In the genomic region with DNA sequence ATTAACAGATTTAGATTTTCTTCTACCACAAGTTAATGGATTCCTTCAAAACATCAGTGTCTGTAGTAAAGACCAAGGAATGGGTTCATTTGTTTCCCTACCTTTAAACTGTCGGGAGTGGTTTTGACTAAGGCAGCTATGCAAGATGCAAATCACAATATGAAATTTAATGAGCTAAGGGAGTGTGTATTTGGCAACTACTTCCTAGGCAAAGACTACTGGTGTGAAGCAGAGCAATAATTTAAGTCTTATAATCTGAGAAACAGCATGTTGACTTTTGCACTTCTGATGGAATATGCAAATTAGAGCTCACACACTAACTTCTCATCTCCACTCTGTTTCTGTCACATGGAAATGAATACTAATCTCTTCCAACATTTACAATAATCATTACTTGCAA, we compare ENCODE assay signal across 27 mouse cellular contexts.
"Had no signal": no experiment of that assay in that cellular context is flagged by ENCODE, and none has a peak within 500 bp of the region (broad histone marks: within the 10 kb centered on the region; RNA-seq: fewer than 3 reads in every experiment).

No protein-coding gene starts in this region.

- H3K9me3 ChIP-seq: heart, embryonic 13.5 days; heart, embryonic 15.5 days; hindbrain, embryonic 13.5 days; hindbrain, embryonic 15.5 days; kidney, embryonic 15.5 days; limb, embryonic 10.5 days; limb, embryonic 12.5 days; liver, embryonic 13.5 days; liver, embryonic 15.5 days had no signal

- H3K4me1 ChIP-seq: heart, embryonic 13.5 days; heart, embryonic 15.5 days; hindbrain, embryonic 13.5 days; hindbrain, embryonic 15.5 days; kidney, embryonic 15.5 days; limb, embryonic 10.5 days; limb, embryonic 12.5 days; liver, embryonic 13.5 days; liver, embryonic 15.5 days had no signal

- H3K4me2 ChIP-seq: heart, embryonic 11.5 days; heart, embryonic 13.5 days; heart, embryonic 15.5 days; hindbrain, embryonic 13.5 days; hindbrain, embryonic 15.5 days; kidney, embryonic 15.5 days; limb, embryonic 12.5 days; liver, embryonic 11.5 days; liver, embryonic 13.5 days; liver, embryonic 15.5 days had no signal

- H3K4me3 ChIP-seq: heart, adult 2 months; heart, embryonic 13.5 days; heart, embryonic 15.5 days; hindbrain, embryonic 13.5 days; hindbrain, embryonic 15.5 days; kidney, embryonic 15.5 days; left cerebral cortex, adult 2 months; limb, embryonic 10.5 days; limb, embryonic 12.5 days; liver, embryonic 13.5 days; liver, embryonic 15.5 days had no signal

- H3K27me3 ChIP-seq: heart, embryonic 13.5 days; heart, embryonic 15.5 days; hindbrain, embryonic 13.5 days; hindbrain, embryonic 15.5 days; kidney, embryonic 15.5 days; limb, embryonic 12.5 days; liver, embryonic 13.5 days; liver, embryonic 15.5 days had no signal

- H3K36me3 ChIP-seq: heart, embryonic 13.5 days; heart, embryonic 15.5 days; hindbrain, embryonic 13.5 days; hindbrain, embryonic 15.5 days; kidney, embryonic 15.5 days; limb, embryonic 10.5 days; limb, embryonic 12.5 days; liver, embryonic 13.5 days; liver, embryonic 15.5 days had no signal

- H3K27ac ChIP-seq: heart, adult 2 months; heart, embryonic 13.5 days; heart, embryonic 15.5 days; hindbrain, embryonic 13.5 days; hindbrain, embryonic 15.5 days; hindbrain, postnatal 0 days; kidney, embryonic 15.5 days; kidney, postnatal 0 days; left cerebral cortex, adult 2 months; limb, embryonic 10.5 days; limb, embryonic 12.5 days; liver, embryonic 13.5 days; liver, embryonic 15.5 days had no signal

- ATAC-seq: hindbrain, postnatal 0 days; intestine, embryonic 16.5 days had no signal

- H3K9ac ChIP-seq: heart, embryonic 13.5 days; heart, embryonic 15.5 days; hindbrain, embryonic 13.5 days; hindbrain, embryonic 15.5 days; kidney, embryonic 15.5 days; limb, embryonic 12.5 days; liver, embryonic 13.5 days; liver, embryonic 15.5 days had no signal

- DNase-seq: gastrocnemius, postnatal 14 days; gastrocnemius, postnatal 36 days; heart, adult 11 months; heart, adult 2 months; heart, postnatal 14 days; heart, postnatal 36 days; kidney, adult 11 months; kidney, adult 2 months; kidney, adult 9 months; kidney, postnatal 14 days; kidney, postnatal 36 days; liver; liver, embryonic 13.5 days had no signal
